Comparison of ENCODE assay signal across 14 mouse cellular contexts in genomic region chr3:70160043-70160442, GRCm38 (mm10).
"Had no signal": no experiment of that assay in that cellular context is flagged by ENCODE, and none has a peak within 500 bp of the region (broad histone marks: within the 10 kb centered on the region; RNA-seq: fewer than 3 reads in every experiment).

No protein-coding gene starts in this region.

- H3K9me3 ChIP-seq: limb, embryonic 15.5 days; liver, embryonic 12.5 days; stomach, embryonic 15.5 days had no signal

- H3K27me3 ChIP-seq: limb, embryonic 15.5 days; liver, embryonic 12.5 days; megakaryocyte, embryonic 14.5 days; stomach, embryonic 15.5 days had no signal

- ATAC-seq: liver, embryonic 12.5 days had no signal

- H3K36me3 ChIP-seq: limb, embryonic 15.5 days; liver, embryonic 12.5 days; stomach, embryonic 15.5 days had no signal

- H3K27ac ChIP-seq: limb, embryonic 15.5 days; liver, embryonic 12.5 days; macrophage; stomach, embryonic 15.5 days had no signal

- H3K9ac ChIP-seq: limb, embryonic 15.5 days; liver, embryonic 12.5 days; lung, embryonic 14.5 days; stomach, embryonic 15.5 days had no signal

- H3K4me1 ChIP-seq: limb, embryonic 15.5 days; liver, embryonic 12.5 days; megakaryocyte, embryonic 14.5 days; stomach, embryonic 15.5 days had no signal

- DNase-seq: kidney, adult 8-10 months; kidney, postnatal 25 days; layer of hippocampus, adult 9-11 months; layer of hippocampus, postnatal 36 days; lung, embryonic 14.5 days; lung, postnatal 10 days; right cerebral cortex, postnatal 14 days; thymus, adult 2 months; thymus, postnatal 25 days had no signal

- H3K4me2 ChIP-seq: limb, embryonic 15.5 days; liver, embryonic 12.5 days; lung, embryonic 14.5 days; stomach, embryonic 15.5 days had no signal

- H3K4me3 ChIP-seq: limb, embryonic 15.5 days; liver, embryonic 12.5 days; megakaryocyte, embryonic 14.5 days; stomach, embryonic 15.5 days had no signal
